Mouse (Mus musculus) kidney, adult 11 months (tissue): ENCODE measurements around the gene Snap47.

Source experiments
- DNase-seq: peaks from one replicate; pipeline ENCODE4 v3.0.0; 2022

The Snap47 gene

DNA sequence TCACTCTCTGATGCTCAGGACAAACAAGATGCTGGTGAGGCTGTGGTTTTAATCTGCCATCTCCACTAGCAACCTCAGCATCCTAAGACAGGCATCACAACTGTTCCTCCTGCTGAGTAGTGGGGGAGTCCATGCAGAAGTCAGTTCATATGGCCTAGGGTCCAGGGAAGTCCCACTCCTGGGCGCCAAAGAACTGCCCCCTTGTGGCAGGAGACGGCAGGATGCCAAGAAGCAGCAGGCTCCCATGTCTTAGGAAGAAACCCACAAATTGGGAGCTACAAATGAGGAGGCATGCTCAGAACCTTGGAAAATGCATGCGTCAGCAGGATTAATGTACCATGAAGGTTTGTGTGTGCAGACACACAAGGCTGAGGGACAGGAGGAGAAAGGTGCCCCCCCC lies 84.4 kb downstream of the Snap47 start:
- no peak for DNase-seq

DNA sequence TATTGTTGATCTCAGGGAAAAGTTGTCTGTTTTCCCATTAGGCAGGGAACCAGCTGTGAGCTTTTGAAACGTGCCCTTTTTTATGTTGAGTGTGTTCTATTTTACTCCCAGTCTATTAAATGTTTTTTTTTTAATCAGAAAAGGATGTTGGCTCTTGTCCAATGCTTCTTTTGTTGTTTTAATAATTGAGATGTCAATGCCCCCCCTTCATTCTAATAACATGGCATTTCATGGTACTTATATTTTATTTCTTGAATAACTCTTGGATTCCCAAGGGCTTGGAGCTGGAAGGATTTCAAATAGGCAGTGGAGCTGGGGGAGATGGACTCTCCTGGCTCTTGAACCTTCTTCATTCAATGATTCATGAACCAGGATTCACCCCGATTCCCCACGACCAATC lies 85.0 kb downstream of the Snap47 start:
- DNase-seq, result no peak

DNA sequence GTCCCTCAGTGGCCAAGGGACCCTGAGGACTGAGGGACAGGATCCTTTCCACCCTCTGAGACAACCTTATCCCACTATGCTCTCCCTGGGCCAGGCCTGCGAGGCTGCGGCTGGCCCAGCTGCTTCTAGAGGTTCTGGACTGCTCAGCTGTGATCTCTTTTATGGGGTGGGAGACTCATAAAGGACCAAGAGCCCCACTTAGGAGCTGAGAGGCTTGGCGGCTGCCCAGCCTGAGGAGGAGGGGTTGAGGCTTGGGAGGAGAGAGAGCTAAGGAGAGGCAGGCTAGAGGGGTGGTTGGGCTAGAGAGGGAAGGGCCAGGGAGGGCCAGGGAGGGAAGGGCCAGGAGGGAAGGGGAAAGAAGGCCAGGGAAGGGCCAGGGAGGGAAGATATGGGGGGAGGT lies 86.6 kb downstream of the Snap47 start:
- no peak for DNase-seq

DNA sequence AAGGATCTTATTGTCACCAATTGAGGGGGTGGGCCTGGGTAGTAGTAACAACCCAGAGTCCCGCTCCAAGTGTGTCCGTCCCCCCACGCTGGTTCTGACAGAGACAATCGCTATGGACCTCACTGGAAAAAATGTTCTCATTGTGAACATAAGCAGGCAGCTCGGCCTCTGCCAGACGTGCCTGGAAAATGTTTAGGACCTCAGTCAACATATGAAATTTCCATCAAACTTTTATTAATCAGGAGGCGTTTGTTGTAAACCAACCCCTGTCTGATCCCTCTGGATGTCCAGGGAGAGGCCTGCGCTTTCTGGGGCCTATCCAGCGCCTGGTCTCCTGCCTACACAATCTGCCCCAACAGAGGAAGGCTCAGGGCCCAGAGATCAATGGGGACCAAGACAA lies 87.0 kb downstream of the Snap47 start:
- no peak for DNase-seq

DNA sequence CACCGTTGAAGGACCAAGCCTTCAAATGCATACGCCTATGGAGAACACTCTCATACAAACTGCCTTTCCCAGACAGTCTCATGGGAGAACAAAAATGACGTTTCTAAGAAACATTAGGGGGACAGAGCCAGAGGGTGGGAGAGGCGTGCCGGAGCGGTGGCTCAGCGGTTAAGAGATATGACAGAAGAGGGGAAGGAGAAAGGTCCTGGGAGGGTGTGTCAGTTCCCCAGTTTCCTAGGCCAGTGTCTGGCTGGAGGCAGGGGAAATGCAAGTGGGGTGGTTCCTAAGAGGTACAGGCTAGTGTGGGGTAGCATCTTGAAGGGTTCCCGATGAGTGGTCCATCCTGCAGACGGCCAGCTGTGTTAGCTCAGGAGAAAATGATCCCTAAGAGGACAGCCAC lies 89.7 kb downstream of the Snap47 start:
- no peak for DNase-seq
